Mouse (Mus musculus): Measurements from ENCODE around the gene Bpifb5. TPM values are rescaled to one million over a fixed set of nuclear protein-coding genes. Genes with fewer than 3 reads are reported as not detected.
"Not testable (repeated sequence)": the region's sequence is repeated elsewhere in the genome, so short reads cannot be mapped to it uniquely, and the experiment has no call there.

Gene Bpifb5
- not detected in 2 replicates for polyA plus RNA-seq (2012; ENCODE audit: insufficient read depth, insufficient read length, missing spikeins)

DNA sequence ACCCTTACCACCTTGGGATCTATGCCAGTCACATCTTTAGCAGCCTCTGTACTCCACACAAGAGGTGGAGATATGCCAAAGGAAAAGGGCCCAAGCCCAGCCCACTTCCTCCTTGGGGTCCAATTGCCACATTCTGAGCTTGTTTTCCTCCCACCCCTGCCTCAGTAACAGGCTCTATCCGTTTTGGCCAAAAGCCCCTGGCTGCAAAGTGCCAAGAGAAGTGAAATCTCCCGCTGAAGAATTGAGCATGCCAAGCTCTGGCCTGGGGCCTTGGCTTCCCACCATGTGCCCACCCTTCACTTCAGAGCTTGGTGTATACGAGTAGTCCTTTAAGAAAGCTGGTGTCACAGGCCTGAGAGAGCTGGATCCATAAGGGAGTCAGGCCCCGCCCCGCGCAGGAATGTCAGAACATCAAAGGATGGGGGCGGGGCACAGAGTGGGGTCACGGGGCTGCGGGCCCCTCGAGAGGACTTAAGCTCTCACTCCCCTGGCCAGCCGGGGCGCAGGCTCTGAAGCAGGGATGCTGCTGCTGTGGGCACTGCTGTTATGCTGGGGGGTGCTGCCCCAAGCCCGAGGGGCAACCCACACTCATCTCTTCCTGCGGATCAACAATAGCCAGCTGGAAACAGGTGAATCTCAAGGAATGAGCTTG, at the start of gene Bpifb5:
TSS of gene Bpifb5 (plus strand) at position 478 of the 652 bp plus-strand sequence.
- Histone ChIP-seq H3K4me1 (ENCODE audit: control insufficient read depth, insufficient read depth, insufficient read length, low read length) (peaks cover 5% of the 10 kb centered on the region; the same call in 1 of the 2 replicates), H3K27ac (replicated peaks; ENCODE audit: low read depth, low read length) (no peak within 1 kb of the TSS)

DNA sequence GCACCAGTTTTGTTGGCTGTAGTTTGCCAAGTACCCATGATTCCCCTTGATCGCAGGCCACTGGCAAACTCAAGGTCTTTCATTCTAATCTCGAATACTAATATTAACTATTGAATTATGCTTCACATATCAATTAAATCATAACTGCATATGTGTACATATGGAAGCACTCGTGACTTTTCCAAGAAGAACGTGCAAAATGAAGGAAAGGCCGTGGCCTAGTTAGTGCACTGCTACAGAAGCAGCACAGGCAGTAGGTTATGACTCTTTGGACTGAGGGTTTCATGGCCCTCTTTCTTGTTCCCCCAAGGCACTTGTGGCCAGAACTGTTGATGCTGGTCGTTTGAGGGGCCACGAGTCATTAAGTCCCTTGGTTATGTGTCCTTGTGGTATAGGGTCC, 41.6 kb upstream of the Bpifb5 start:
- not testable (repeated sequence) for H3K27ac ChIP-seq (replicated peaks; ENCODE audit: low read depth, low read length)

More for the DNA sequence above, at the start of gene Bpifb5:
- no peak within 1 kb of the TSS for H3K4me3 ChIP-seq (ENCODE audit: insufficient read depth, low read depth, low read length)

DNA sequence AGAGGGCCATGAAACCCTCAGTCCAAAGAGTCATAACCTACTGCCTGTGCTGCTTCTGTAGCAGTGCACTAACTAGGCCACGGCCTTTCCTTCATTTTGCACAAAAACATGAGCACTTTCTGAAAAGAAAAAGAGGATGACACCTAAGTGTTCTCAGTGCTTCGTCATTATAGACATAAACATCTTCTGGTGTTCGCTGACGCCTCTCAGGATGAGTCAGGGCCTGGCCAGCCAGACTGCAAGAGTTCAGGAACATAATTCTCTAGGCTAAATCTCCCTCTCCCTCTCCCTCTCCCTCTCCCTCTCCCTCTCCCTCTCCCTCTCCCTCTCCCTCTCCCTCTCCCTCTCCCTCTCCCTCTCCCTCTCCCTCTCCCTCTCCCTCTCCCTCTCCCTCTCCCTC, 40.5 kb upstream of the Bpifb5 start:
- H3K4me1 ChIP-seq (ENCODE audit: control insufficient read depth, insufficient read depth, insufficient read length, low read length); H3K4me3 ChIP-seq (ENCODE audit: insufficient read depth, low read depth, low read length); H3K27ac ChIP-seq (replicated peaks; ENCODE audit: low read depth, low read length): not testable (repeated sequence)

More for the DNA sequence above, 41.6 kb upstream of the Bpifb5 start:
- not testable (repeated sequence) for H3K4me3 ChIP-seq (ENCODE audit: insufficient read depth, low read depth, low read length); H3K4me1 ChIP-seq (ENCODE audit: control insufficient read depth, insufficient read depth, insufficient read length, low read length)

DNA sequence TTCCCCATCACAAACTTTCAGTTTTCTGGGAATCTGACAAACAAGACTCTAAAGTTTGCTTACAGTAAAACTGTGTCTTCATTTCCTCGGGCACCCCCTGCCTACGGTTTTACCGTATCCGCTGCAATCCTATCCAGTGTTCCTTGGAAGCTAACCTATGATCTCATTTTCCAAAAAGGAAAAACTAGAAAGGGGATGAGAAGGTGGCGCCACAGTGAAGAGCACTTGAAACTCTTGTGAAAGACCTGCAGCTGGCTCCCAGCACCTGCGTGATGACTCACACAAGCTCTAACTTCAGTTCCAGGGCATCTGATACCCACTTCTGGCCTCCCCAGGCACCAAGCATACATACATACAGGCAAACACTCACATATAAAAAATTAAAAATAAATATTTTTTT, 38.2 kb upstream of the Bpifb5 start:
- Histone ChIP-seq H3K27ac (replicated peaks; ENCODE audit: low read depth, low read length) (no peak overlapping the region), H3K4me1 (ENCODE audit: control insufficient read depth, insufficient read depth, insufficient read length, low read length) (no peaks in the 10 kb centered on the region), H3K4me3 (ENCODE audit: insufficient read depth, low read depth, low read length) (no peak overlapping the region)

DNA sequence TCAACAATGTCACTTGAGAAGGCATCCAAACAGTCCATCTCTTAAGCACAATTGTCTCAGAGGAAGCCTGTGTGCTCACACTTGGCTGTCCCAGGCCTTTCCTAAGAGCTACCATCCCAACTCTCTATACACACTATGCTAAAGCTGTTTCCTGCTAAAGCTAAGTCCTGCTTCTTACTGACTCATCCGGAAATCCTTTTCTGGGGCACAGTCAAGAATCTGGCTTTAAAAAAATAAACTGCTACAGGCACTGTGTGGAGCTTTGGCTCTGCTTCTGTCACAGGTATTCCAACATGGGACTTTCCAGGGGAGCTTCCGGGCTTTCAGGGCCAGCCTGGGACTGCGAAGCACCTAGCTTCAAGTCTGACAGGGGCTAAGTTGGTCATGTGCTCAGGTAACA, 37.8 kb upstream of the Bpifb5 start:
- H3K4me3 ChIP-seq (ENCODE audit: insufficient read depth, low read depth, low read length), result no peak overlapping the region
- no peak overlapping the region for H3K27ac ChIP-seq (replicated peaks; ENCODE audit: low read depth, low read length)
- no peaks in the 10 kb centered on the region for H3K4me1 ChIP-seq (ENCODE audit: control insufficient read depth, insufficient read depth, insufficient read length, low read length)

DNA sequence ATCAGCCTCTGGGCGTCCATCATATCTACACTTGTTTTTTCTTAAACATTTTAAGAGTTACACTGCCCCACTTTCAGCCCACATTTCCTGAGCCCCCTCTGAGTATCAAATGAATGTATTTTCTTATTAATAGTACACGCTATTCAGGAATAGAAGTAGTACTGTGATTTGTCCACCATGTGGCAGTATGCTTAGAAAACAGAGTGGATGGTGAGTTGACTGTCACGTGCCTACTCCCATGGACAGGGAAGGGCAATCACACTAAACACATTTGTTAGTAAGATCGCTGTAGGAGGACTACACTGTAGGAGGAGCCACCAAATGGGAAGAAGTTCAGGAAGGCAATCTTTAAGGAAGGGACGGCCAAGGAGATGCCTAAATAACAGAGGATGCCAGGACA, 36.1 kb upstream of the Bpifb5 start:
- Histone ChIP-seq H3K27ac (replicated peaks; ENCODE audit: low read depth, low read length) (no peak overlapping the region), H3K4me1 (ENCODE audit: control insufficient read depth, insufficient read depth, insufficient read length, low read length) (no peaks in the 10 kb centered on the region)

DNA sequence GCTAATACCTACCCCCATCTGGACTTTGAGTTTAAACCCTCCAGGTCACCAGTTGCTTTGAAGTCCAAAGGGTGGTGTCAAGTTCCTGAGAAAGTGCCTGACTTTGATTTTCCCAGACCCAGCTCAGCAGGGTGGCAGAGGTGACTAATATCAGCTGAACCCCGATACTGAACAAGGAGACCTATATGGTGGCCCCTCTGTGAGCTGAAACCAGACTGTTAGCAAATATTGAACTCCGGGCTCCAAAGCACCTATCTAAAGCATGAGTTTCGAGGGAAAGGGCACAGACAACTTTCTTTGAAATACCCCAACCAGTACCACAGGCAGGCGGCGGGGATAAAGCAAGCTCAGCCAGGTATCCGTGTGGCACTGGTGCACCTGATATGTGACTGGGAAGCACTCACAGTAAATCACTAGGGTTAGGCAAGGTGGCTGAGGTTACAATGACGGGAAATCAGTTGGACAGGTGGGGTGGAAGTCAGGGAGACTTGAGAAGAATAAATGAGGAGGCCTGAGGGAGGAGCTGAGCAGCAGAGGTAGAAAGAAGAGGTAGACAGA, 33.6 kb upstream of the Bpifb5 start:
- Histone ChIP-seq H3K4me3 (ENCODE audit: insufficient read depth, low read depth, low read length) (no peak overlapping the region), H3K27ac (replicated peaks; ENCODE audit: low read depth, low read length) (no peak overlapping the region), H3K4me1 (ENCODE audit: control insufficient read depth, insufficient read depth, insufficient read length, low read length) (no peaks in the 10 kb centered on the region)

More for the DNA sequence above, 36.1 kb upstream of the Bpifb5 start:
- no peak overlapping the region for H3K4me3 ChIP-seq (ENCODE audit: insufficient read depth, low read depth, low read length)

DNA sequence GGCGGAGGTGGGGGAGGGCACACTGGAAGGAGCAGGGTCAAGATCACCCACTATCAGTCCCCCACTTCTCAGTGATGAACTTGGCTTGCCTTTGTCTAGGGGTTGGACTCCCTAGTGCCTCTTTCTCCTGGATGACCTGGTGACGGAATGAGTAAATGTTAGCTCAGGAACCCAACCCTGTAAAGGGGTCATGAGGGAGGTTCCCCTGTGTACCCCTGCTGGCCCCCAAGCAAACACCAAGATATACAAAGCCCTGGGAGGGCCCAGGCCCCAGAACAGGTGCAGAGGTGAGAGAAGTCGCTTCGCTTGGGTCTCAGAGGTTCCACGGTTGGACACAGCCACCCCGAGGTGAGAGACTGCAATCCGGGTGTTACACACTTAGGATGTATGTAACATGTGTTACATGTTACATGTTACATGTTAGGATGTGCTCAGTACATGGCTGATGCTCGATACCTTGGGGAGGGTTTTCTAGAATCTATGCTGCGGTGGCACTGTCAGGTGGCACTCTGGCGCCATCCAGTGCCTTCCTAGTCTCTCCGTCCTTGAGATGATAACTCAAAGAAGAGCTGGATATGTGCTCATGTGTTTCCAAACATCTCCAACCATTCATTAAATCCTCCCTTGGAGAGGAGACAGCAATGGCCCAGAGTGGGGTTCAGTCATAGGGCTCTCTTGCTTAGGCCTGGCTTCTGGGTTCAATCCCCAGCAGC, 32.8 kb upstream of the Bpifb5 start, which contains the start of gene Bpifb1:
TSS of gene Bpifb1 (plus strand) at position 273 of the 713 bp plus-strand sequence.
- Histone ChIP-seq H3K4me3 (ENCODE audit: insufficient read depth, low read depth, low read length) (no peak within 1 kb of the TSS), H3K27ac (replicated peaks; ENCODE audit: low read depth, low read length) (no peak within 1 kb of the TSS), H3K4me1 (ENCODE audit: control insufficient read depth, insufficient read depth, insufficient read length, low read length) (no peaks in the 10 kb centered on the region)

DNA sequence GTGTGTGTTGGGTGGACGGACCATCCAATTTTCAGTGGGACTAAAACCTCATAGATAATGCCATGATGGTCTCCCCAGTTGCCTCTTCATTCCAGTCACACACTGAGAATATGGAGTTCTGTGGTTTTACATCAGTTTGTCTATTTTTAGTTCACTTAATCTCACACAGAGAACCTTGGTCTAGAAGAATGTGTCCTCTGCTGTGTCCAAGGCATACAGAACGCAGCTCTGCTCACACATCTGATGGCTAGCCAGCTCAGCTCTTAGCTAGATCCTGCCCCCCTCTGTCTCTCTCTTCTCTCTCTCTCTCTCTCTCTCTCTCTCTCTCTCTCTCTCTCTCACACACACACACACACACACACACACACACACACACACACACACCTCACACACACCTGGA, 31.4 kb upstream of the Bpifb5 start:
- Histone ChIP-seq H3K4me3 (ENCODE audit: insufficient read depth, low read depth, low read length) (no peak overlapping the region), H3K4me1 (ENCODE audit: control insufficient read depth, insufficient read depth, insufficient read length, low read length) (no peaks in the 10 kb centered on the region), H3K27ac (replicated peaks; ENCODE audit: low read depth, low read length) (no peak overlapping the region)

DNA sequence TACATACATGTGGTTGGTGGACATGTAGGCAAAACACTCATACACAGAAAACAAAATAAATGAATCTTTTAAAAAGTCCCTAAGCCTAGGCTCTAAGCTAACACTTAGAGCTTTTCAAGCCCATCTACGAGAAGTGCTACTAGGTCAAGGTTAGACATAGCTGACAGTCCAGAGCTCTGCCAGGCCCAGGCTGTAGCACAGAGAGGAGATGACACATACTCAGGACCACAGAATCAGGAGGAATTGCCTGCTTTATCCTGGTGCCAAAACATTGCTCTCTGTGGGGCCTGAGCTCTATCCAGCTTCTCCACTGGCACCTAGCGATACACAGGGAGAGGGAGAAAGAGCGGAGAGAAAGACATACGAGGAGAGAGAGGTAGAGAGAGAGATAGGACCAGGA, 30.5 kb upstream of the Bpifb5 start:
- no peaks in the 10 kb centered on the region for H3K4me1 ChIP-seq (ENCODE audit: control insufficient read depth, insufficient read depth, insufficient read length, low read length)
- H3K27ac ChIP-seq (replicated peaks; ENCODE audit: low read depth, low read length), result no peak overlapping the region
- H3K4me3 ChIP-seq (ENCODE audit: insufficient read depth, low read depth, low read length), result no peak overlapping the region

DNA sequence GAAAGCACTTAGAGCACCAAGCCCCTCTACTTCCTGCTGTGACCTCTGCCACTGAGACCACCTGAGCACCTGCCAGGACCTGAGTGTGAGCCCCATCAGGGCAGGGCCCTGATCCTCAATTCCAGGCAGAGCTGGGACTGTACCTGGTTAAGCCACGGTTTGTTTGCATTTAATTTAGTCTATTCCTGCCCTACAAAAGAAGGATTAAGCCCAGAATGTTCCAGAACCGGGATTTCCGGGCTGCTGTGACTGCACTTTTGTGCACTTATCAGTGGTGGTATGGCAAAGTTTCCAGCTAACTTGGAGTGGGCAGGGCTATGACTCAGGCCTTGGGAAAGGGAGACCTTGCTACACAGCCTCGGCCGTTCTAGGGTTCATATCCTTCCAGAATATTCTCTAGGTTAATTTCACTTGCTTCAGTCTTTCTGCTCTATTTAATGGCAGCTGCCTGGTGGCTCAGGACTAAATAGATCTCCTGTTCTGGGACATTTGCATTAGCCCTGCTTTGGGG, 29.5 kb upstream of the Bpifb5 start:
- Histone ChIP-seq H3K27ac (replicated peaks; ENCODE audit: low read depth, low read length) (no peak overlapping the region), H3K4me1 (ENCODE audit: control insufficient read depth, insufficient read depth, insufficient read length, low read length) (no peaks in the 10 kb centered on the region)

DNA sequence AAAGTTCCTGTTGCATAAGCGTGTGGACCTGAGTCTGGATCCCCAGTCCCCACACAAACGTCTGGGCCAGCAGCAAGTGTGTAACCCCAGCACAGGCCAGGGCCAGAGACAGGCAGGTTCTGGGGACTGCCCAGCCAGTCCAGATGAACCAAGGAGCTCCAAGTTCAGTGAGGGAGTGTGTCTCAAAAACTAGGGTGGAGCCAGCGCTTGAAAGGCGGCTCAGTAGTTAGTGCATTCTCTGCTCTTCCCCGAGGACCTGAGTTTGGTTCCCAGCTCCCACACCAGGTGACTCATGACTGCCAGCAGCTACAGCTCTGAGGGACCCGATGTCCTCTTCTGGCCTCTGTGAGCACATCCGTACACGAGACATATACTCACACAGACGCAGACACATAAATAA, 26.5 kb upstream of the Bpifb5 start:
- Histone ChIP-seq H3K27ac (replicated peaks; ENCODE audit: low read depth, low read length) (no peak overlapping the region), H3K4me3 (ENCODE audit: insufficient read depth, low read depth, low read length) (no peak overlapping the region), H3K4me1 (ENCODE audit: control insufficient read depth, insufficient read depth, insufficient read length, low read length) (no peaks in the 10 kb centered on the region)

More for the DNA sequence above, 29.5 kb upstream of the Bpifb5 start:
- no peak overlapping the region for H3K4me3 ChIP-seq (ENCODE audit: insufficient read depth, low read depth, low read length)

DNA sequence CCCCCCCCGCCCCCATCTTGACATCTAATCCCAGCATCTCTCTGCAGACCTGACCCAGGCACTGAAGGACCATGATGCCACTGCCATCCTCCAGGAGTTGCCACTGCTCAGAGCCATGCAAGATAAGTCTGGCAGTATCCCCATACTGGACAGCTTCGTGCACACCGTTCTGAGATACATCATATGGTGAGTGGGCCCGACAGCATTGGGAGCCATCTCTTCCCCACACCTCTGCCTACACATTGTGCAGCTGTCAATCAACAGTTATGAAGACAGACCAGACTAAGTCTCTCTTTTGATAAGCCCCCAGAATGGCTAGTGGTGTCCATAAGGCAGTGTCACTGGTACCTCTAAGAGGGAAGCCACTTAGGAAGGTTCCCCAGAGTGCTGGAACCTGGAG, 18.9 kb upstream of the Bpifb5 start:
- Histone ChIP-seq H3K27ac (replicated peaks; ENCODE audit: low read depth, low read length) (no peak overlapping the region), H3K4me1 (ENCODE audit: control insufficient read depth, insufficient read depth, insufficient read length, low read length) (no peaks in the 10 kb centered on the region), H3K4me3 (ENCODE audit: insufficient read depth, low read depth, low read length) (no peak overlapping the region)

DNA sequence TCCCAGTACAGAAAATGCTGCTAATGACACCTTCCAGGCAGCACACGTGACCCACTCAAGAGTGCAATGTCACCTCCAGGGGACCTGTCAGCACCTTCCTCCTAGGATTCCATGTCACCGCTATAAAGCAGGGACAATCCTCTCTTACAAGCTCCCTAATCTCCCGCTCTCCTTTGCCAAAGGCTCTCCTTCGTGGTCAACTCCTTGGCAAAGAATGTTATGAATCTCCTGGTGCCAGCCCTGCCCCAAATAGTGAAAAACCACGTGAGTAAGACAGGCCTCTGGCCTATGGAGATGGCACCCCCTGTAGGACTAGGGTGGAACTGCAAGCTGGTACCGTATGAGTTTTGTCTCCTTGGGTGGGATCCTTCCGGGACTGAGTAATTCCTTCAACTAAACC, 16.6 kb upstream of the Bpifb5 start:
- H3K4me3 ChIP-seq (ENCODE audit: insufficient read depth, low read depth, low read length), result no peak overlapping the region
- no peak overlapping the region for H3K27ac ChIP-seq (replicated peaks; ENCODE audit: low read depth, low read length)
- no peaks in the 10 kb centered on the region for H3K4me1 ChIP-seq (ENCODE audit: control insufficient read depth, insufficient read depth, insufficient read length, low read length)

DNA sequence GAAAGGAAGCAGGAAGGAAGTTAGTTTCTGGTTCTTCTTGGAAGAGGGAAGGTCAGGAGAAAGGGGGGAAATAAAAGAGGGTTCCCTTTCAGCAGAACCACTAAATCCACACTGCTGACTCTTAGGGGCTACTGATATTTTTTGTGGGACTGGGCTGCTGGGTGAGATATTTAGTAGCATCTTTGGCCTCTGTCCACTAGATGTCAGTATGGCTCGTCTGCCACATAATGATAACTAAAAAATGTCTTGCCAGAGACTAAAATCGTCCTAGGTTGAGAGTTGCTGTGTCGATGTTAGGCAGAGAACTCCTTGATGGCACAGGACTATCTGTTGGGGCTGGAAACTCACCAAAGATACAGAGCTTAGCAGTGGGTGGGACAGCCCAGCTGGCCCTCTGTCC, 14.4 kb upstream of the Bpifb5 start:
- Histone ChIP-seq H3K27ac (replicated peaks; ENCODE audit: low read depth, low read length) (no peak overlapping the region), H3K4me1 (ENCODE audit: control insufficient read depth, insufficient read depth, insufficient read length, low read length) (no peaks in the 10 kb centered on the region), H3K4me3 (ENCODE audit: insufficient read depth, low read depth, low read length) (no peak overlapping the region)

Measured in brown adipose tissue, adult 24 weeks (tissue).